ENCODE assay signal across 14 mouse cellular contexts in genomic region chr3:116080166-116080788, GRCm38 (mm10). TPM values are rescaled to one million over a fixed set of nuclear protein-coding genes. Genes with fewer than 3 reads are reported as not detected.
DNase-seq lines count a peak whose midpoint lies in the region; ATAC-seq and TF ChIP-seq lines count a peak whose summit lies in the region.
"Had no signal": no experiment of that assay in that cellular context is flagged by ENCODE, and none has a peak within 500 bp of the region (broad histone marks: within the 10 kb centered on the region; RNA-seq: fewer than 3 reads in every experiment).

No protein-coding gene starts in this region.

- no peaks in the 10 kb centered on the region for H3K36me3 ChIP-seq in kidney, embryonic 15.5 days
- H3K36me3 ChIP-seq in heart, postnatal 0 days (replicated peaks; ENCODE audit: control insufficient read depth, insufficient read depth, low read length): no peaks in the 10 kb centered on the region
- H3K36me3 ChIP-seq: neural tube, embryonic 12.5 days had no signal

- no peak overlapping the region for H3K9ac ChIP-seq in kidney, embryonic 15.5 days
- H3K9ac ChIP-seq in heart, postnatal 0 days (replicated peaks; ENCODE audit: low read depth, low read length): no peak overlapping the region
- H3K9ac ChIP-seq: neural tube, embryonic 12.5 days had no signal

- TF ChIP-seq CTCF in heart, postnatal 0 days (IDR thresholded peaks at IDR 0.05; ENCODE audit: low read depth): no peak

- H3K27ac ChIP-seq in kidney, embryonic 15.5 days: peak overlapping the region; percentile 83
- no peak overlapping the region for H3K27ac ChIP-seq in heart, postnatal 0 days (ENCODE audit: low read depth)
- H3K27ac ChIP-seq: neural tube, embryonic 12.5 days had no signal

- no peak for TF ChIP-seq EP300 in heart, postnatal 0 days (IDR thresholded peaks at IDR 0.05; ENCODE audit: low read depth)

- peak; percentile 83 for ATAC-seq in kidney, embryonic 15.5 days (replicated peaks; ENCODE audit: low FRiP score)
- peak; percentile 44 for ATAC-seq in heart, postnatal 0 days (ENCODE audit: insufficient read depth, low read depth)
- ATAC-seq: activated CD4-positive, CD25-positive, alpha-beta regulatory T cell, adult 4 months had no signal

- H3K4me1 ChIP-seq in kidney, embryonic 15.5 days: peaks cover 8% of the 10 kb centered on the region
- peaks cover 10% of the 10 kb centered on the region; the same call in 1 of the 2 replicates for H3K4me1 ChIP-seq in heart, postnatal 0 days (ENCODE audit: control insufficient read depth, insufficient read depth)
- H3K4me1 ChIP-seq: megakaryocyte, embryonic 14.5 days; neural tube, embryonic 12.5 days had no signal

- intact Hi-C loops in left cerebral cortex, postnatal 10 days (cut with DNase I): no loop called here

- H3K27me3 ChIP-seq in kidney, embryonic 15.5 days: no peaks in the 10 kb centered on the region
- H3K27me3 ChIP-seq in heart, postnatal 0 days (ENCODE audit: control insufficient read depth, insufficient read depth, low read length): no peaks in the 10 kb centered on the region
- H3K27me3 ChIP-seq: neural tube, embryonic 12.5 days had no signal

- H3K9me3 ChIP-seq in kidney, embryonic 15.5 days (replicated peaks): no peaks in the 10 kb centered on the region
- H3K9me3 ChIP-seq in heart, postnatal 0 days (replicated peaks; ENCODE audit: control insufficient read depth, low read length): no peaks in the 10 kb centered on the region
- H3K9me3 ChIP-seq: megakaryocyte, embryonic 14.5 days; neural tube, embryonic 12.5 days had no signal

- no peak for DNase-seq in kidney, adult 18-20 months
- peak; percentile 23 for DNase-seq in urinary bladder, postnatal 14 days (ENCODE audit: low spot score)
- no peak for DNase-seq in urinary bladder, postnatal 36 days (ENCODE audit: low spot score in 2 of 2)
- DNase-seq in heart, postnatal 0 days (ENCODE audit: low spot score): peak; percentile 29
- no peak for DNase-seq in adrenal gland, postnatal 10 days
- DNase-seq in c-Kit-positive CD71-positive TER-119-positive erythroid progenitor cells, embryonic 14.5 days (ENCODE audit: low spot score): no peak
- DNase-seq in left cerebral cortex, postnatal 10 days (ENCODE audit: extremely low spot score in 1 of 2, low spot score in 2 of 2): no peak
- DNase-seq: cerebellum, adult 8-10 months; right cerebral cortex, postnatal 25 days; thymus, adult 18-20 months had no signal

- H3K4me2 ChIP-seq in kidney, embryonic 15.5 days: no peak overlapping the region
- peak overlapping the region; percentile 48 for H3K4me2 ChIP-seq in heart, postnatal 0 days (ENCODE audit: low read depth, low read length)
- H3K4me2 ChIP-seq: neural tube, embryonic 12.5 days had no signal

- H3K4me3 ChIP-seq in kidney, embryonic 15.5 days (replicated peaks): no peak overlapping the region
- 0 out of 2 replicates have a peak overlapping the region, but pooled peaks have one; percentile 1 for H3K4me3 ChIP-seq in heart, postnatal 0 days (ENCODE audit: low read depth, low read length)
- H3K4me3 ChIP-seq: megakaryocyte, embryonic 14.5 days; neural tube, embryonic 12.5 days had no signal

- WGBS in kidney, embryonic 15.5 days: 55% methylated on average over 8 of the region's 8 CpGs
- WGBS in heart, postnatal 0 days: 17% methylated on average over 8 of the region's 8 CpGs

RNA-seq across cellular contexts. Expression of gene Vcam1, which starts 49.2 kb away (rescaled TPM):
- 41.7 and 42.2 TPM in 2 replicates for polyA plus RNA-seq in kidney, embryonic 15.5 days (2015; fragmentation: Nextera tagmentation; extraction: Ambion mirVana)
- 52.1 and 62.4 TPM in 2 replicates for total RNA-seq in heart, postnatal 0 days (2014; rRNA removed; ENCODE audit: low replicate concordance)
- polyA plus RNA-seq in heart, postnatal 0 days (2015; fragmentation: Nextera tagmentation; extraction: Ambion mirVana): 49.3 and 51.3 TPM in 2 replicates
- 10 to 100 TPM; 26.4 to 33.8 TPM for total RNA-seq in adrenal gland, postnatal 10 days (2021)
- 10 to 100 TPM; 37.6 to 39.3 TPM for total RNA-seq in left cerebral cortex, postnatal 10 days (2021)

Comparison
In these comparisons a context has a peak if more than half of its experiments do, and no peak if none do; other contexts are left out.
1. DNase-seq: peak in urinary bladder, postnatal 14 days (single experiment) and heart, postnatal 0 days (single experiment); none in kidney, adult 18-20 months (single experiment), urinary bladder, postnatal 36 days (0 of 2), adrenal gland, postnatal 10 days (single experiment), c-Kit-positive CD71-positive TER-119-positive erythroid progenitor cells, embryonic 14.5 days (single experiment) and left cerebral cortex, postnatal 10 days (0 of 2).